Comparison of ENCODE assay signal across 8 mouse cellular contexts in the genomic region with DNA sequence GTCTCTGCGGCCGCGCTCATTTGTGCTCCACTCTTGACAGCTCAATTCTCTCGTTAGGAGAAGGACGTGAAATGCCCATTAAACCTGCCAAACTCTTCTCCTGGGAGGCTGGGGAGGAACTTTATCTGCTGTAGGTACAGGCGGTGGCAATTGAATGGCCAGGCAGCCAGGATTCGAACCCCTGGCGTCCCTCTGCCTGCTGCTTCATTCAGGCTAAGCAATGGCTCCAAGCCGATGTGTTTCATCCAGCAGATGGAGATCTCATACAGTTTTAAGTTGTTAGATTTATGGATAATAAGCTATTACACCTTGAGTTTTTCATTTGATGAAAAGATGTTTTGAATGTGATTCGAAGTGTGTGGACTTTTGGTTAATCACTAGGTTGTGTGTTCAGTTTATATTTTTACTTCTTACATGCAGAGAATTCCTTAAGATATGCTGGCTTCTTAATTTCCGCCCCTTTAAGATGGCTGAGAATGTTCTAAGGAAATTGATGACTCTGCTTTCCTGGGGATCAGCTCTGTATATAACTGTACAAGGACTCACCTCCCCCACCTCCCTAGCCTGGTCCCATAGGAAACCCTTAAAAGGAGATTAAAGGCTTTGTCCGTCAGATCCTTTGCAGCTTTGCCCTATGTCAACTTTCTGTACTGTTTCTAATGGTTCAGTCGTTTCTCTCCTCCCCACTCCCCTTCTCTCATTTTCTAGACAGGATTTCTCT. TPM values are rescaled to one million over a fixed set of nuclear protein-coding genes. Genes with fewer than 3 reads are reported as not detected.
DNase-seq lines count a peak whose midpoint lies in the region; ATAC-seq and TF ChIP-seq lines count a peak whose summit lies in the region.

No protein-coding gene starts in this region.

- TF ChIP-seq CTCF in midbrain, postnatal 0 days (IDR thresholded peaks at IDR 0.05), result peak; percentile 49

- H3K9ac ChIP-seq in heart, embryonic 12.5 days, result peak overlapping the region; percentile 87
- H3K9ac ChIP-seq in midbrain, postnatal 0 days (replicated peaks; ENCODE audit: low read length, poor library complexity, severe bottlenecking), result peak overlapping the region; percentile 55

- H3K4me1 ChIP-seq in heart, embryonic 12.5 days (replicated peaks), result peaks cover 19% of the 10 kb centered on the region
- H3K4me1 ChIP-seq in limb, embryonic 10.5 days, result 0 out of 2 replicates have a peak, but pooled peaks cover 9% of the 10 kb centered on the region
- 0 out of 2 replicates have a peak, but pooled peaks cover 3% of the 10 kb centered on the region for H3K4me1 ChIP-seq in midbrain, postnatal 0 days (ENCODE audit: insufficient read depth, low read length)

- peak overlapping the region; percentile 82 for H3K4me2 ChIP-seq in heart, embryonic 12.5 days
- H3K4me2 ChIP-seq in midbrain, postnatal 0 days (ENCODE audit: low read depth, low read length, poor library complexity, severe bottlenecking), result peak overlapping the region; percentile 53

- no peak for DNase-seq in heart, adult 9 months (ENCODE audit: low spot score in 2 of 2)
- peak; percentile 30 for DNase-seq in A20 (ENCODE audit: low read depth, low spot score)
- peak; percentile 44 for DNase-seq in embryo, embryonic 11 days
- DNase-seq in limb, embryonic 10.5 days (ENCODE audit: low spot score), result no peak
- DNase-seq in midbrain, postnatal 0 days (ENCODE audit: low spot score), result peak; percentile 63
- no peak for DNase-seq in spleen, postnatal 14 days (ENCODE audit: low spot score in 2 of 2)

- H3K27ac ChIP-seq in heart, embryonic 12.5 days (ENCODE audit: poor library complexity, severe bottlenecking), result peak overlapping the region; percentile 86
- peak overlapping the region; percentile 91 for H3K27ac ChIP-seq in limb, embryonic 10.5 days
- H3K27ac ChIP-seq in midbrain, postnatal 0 days (ENCODE audit: low read depth, low read length), result peak overlapping the region; percentile 51

- no peaks in the 10 kb centered on the region for H3K36me3 ChIP-seq in heart, embryonic 12.5 days
- H3K36me3 ChIP-seq in limb, embryonic 10.5 days, result no peaks in the 10 kb centered on the region
- no peaks in the 10 kb centered on the region for H3K36me3 ChIP-seq in midbrain, postnatal 0 days (ENCODE audit: insufficient read depth, low read length)

- H3K9me3 ChIP-seq in heart, embryonic 12.5 days (replicated peaks), result no peaks in the 10 kb centered on the region
- H3K9me3 ChIP-seq in limb, embryonic 10.5 days (replicated peaks), result no peaks in the 10 kb centered on the region
- H3K9me3 ChIP-seq in midbrain, postnatal 0 days (ENCODE audit: low read length), result no peaks in the 10 kb centered on the region

- WGBS in heart, embryonic 12.5 days, result 13% methylated on average over 13 of the region's 13 CpGs
- WGBS in limb, embryonic 10.5 days, result 17% methylated on average over 13 of the region's 13 CpGs
- 8% methylated on average over 13 of the region's 13 CpGs for WGBS in midbrain, postnatal 0 days

- H3K4me3 ChIP-seq in heart, embryonic 12.5 days, result peak overlapping the region; percentile 74
- H3K4me3 ChIP-seq in limb, embryonic 10.5 days, result peak overlapping the region; percentile 73
- peak overlapping the region; percentile 47 for H3K4me3 ChIP-seq in midbrain, postnatal 0 days (ENCODE audit: low read depth, low read length)

- ATAC-seq in heart, embryonic 12.5 days (ENCODE audit: insufficient number of reproducible peaks, low FRiP score), result no peak
- peak; percentile 46 for ATAC-seq in midbrain, postnatal 0 days (ENCODE audit: low FRiP score)
- no peak for ATAC-seq in megakaryocyte-erythroid progenitor cell, adult 5-6 weeks (replicated peaks; ENCODE audit: low FRiP score, low TSS enrichment, poor library complexity, severe bottlenecking)

- H3K27me3 ChIP-seq in heart, embryonic 12.5 days (replicated peaks), result no peaks in the 10 kb centered on the region
- H3K27me3 ChIP-seq in limb, embryonic 10.5 days (ENCODE audit: low read depth, poor library complexity, severe bottlenecking), result no peaks in the 10 kb centered on the region
- no peaks in the 10 kb centered on the region for H3K27me3 ChIP-seq in midbrain, postnatal 0 days (ENCODE audit: insufficient read depth, low read length)

RNA-seq across cellular contexts. Expression of a gene that starts 0.7 kb away (rescaled TPM):
- polyA plus RNA-seq in heart, embryonic 12.5 days (2016; fragmentation: Nextera tagmentation; extraction: Ambion mirVana), result 7.4 and 8.1 TPM in 2 replicates
- 4.3 and 5.2 TPM in 2 replicates for polyA plus RNA-seq in limb, embryonic 10.5 days (2016; fragmentation: Nextera tagmentation; extraction: Ambion mirVana)
- 9.1 and 11.0 TPM in 2 replicates for total RNA-seq in midbrain, postnatal 0 days (2014; rRNA removed)
- polyA plus RNA-seq in midbrain, postnatal 0 days (2015; fragmentation: Nextera tagmentation; extraction: Ambion mirVana), result 6.8 and 7.3 TPM in 2 replicates
- total RNA-seq in megakaryocyte-erythroid progenitor cell, adult 5-6 weeks (2014; fragmentation: Nextera tagmentation), result 0.70 and 3.1 TPM in 2 replicates
- total RNA-seq in megakaryocyte-erythroid progenitor cell, adult 5-6 weeks (2017), result 0.94 and 2.1 TPM in 2 replicates

RNA-seq across cellular contexts. Expression of a gene that starts 47.8 kb away (rescaled TPM):
- 3.6 and 3.9 TPM in 2 replicates for polyA plus RNA-seq in heart, embryonic 12.5 days (2016; fragmentation: Nextera tagmentation; extraction: Ambion mirVana)
- polyA plus RNA-seq in limb, embryonic 10.5 days (2016; fragmentation: Nextera tagmentation; extraction: Ambion mirVana), result 3.9 and 4.6 TPM in 2 replicates
- total RNA-seq in midbrain, postnatal 0 days (2014; rRNA removed), result 3.0 and 3.5 TPM in 2 replicates
- polyA plus RNA-seq in midbrain, postnatal 0 days (2015; fragmentation: Nextera tagmentation; extraction: Ambion mirVana), result 3.5 and 5.4 TPM in 2 replicates
- 6.6 and 7.5 TPM in 2 replicates for total RNA-seq in megakaryocyte-erythroid progenitor cell, adult 5-6 weeks (2014; fragmentation: Nextera tagmentation)
- 1.2 and 2.0 TPM in 2 replicates for total RNA-seq in megakaryocyte-erythroid progenitor cell, adult 5-6 weeks (2017)

RNA-seq across cellular contexts. Expression of a gene that starts 55.9 kb away (rescaled TPM):
- 72.2 and 72.5 TPM in 2 replicates for polyA plus RNA-seq in heart, embryonic 12.5 days (2016; fragmentation: Nextera tagmentation; extraction: Ambion mirVana)
- polyA plus RNA-seq in limb, embryonic 10.5 days (2016; fragmentation: Nextera tagmentation; extraction: Ambion mirVana), result 126 and 128 TPM in 2 replicates
- 66.9 and 70.7 TPM in 2 replicates for total RNA-seq in midbrain, postnatal 0 days (2014; rRNA removed)
- 35.3 and 41.8 TPM in 2 replicates for polyA plus RNA-seq in midbrain, postnatal 0 days (2015; fragmentation: Nextera tagmentation; extraction: Ambion mirVana)
- total RNA-seq in megakaryocyte-erythroid progenitor cell, adult 5-6 weeks (2014; fragmentation: Nextera tagmentation), result 160 and 198 TPM in 2 replicates
- 184 and 193 TPM in 2 replicates for total RNA-seq in megakaryocyte-erythroid progenitor cell, adult 5-6 weeks (2017)

Comparison
In these comparisons a context has a peak if more than half of its experiments do, and no peak if none do; other contexts are left out.
1. DNase-seq: peak in A20 (single experiment), embryo, embryonic 11 days (single experiment) and midbrain, postnatal 0 days (single experiment); none in heart, adult 9 months (0 of 2), limb, embryonic 10.5 days (single experiment) and spleen, postnatal 14 days (0 of 2).
2. Peak in every context shown above with its lines, with median percentiles within 50 percentile points of each other: H3K27ac ChIP-seq and H3K4me3 ChIP-seq.